Mouse (Mus musculus) thymus, postnatal 10 days (tissue): ENCODE data around the gene Vps35l.

ENCODE experiments used
- DNase-seq, 2 experiments: peaks; one replicate each; pipeline ENCODE4 v3.0.0; 2021; ENCODE audit warnings: low spot score in 2 of 2

Gene Vps35l

GRCm38 (mm10) chr7:118738730-118739129 is 1.3 kb upstream of the Vps35l start:
- no peak for DNase-seq

GRCm38 (mm10) chr7:118740532-118741338 is 709 bp downstream of the Vps35l start:
- peak; percentile 86 to 93 for DNase-seq

- DNase-seq: no peak
Measured at GRCm38 (mm10) chr7:118742278-118742677, 2.3 kb downstream of the Vps35l start.

- no peak for DNase-seq
Measured at GRCm38 (mm10) chr7:118744766-118745165, 4.7 kb downstream of the Vps35l start.

GRCm38 (mm10) chr7:118747891-118748672 is 8.1 kb downstream of the Vps35l start:
- no peak for DNase-seq

- no peak for DNase-seq
Measured at GRCm38 (mm10) chr7:118749706-118750105, 9.7 kb downstream of the Vps35l start.

GRCm38 (mm10) chr7:118751625-118752024 is 11.6 kb downstream of the Vps35l start:
- no peak for DNase-seq

GRCm38 (mm10) chr7:118755756-118756155 is 15.7 kb downstream of the Vps35l start:
- no peak for DNase-seq

GRCm38 (mm10) chr7:118756490-118757265 is 16.7 kb downstream of the Vps35l start:
- DNase-seq: no peak

- DNase-seq: no peak
Measured at GRCm38 (mm10) chr7:118758369-118758768, 18.3 kb downstream of the Vps35l start.

GRCm38 (mm10) chr7:118759372-118759771 is 19.3 kb downstream of the Vps35l start:
- DNase-seq: no peak

- DNase-seq: no peak
Measured at GRCm38 (mm10) chr7:118763939-118764338, 23.9 kb downstream of the Vps35l start.

- DNase-seq: no peak
Measured at GRCm38 (mm10) chr7:118764725-118765124, 24.7 kb downstream of the Vps35l start.

GRCm38 (mm10) chr7:118765604-118766003 is 25.6 kb downstream of the Vps35l start:
- no peak for DNase-seq

GRCm38 (mm10) chr7:118766119-118766833 is 26.2 kb downstream of the Vps35l start:
- DNase-seq: peak; percentile 5 to 55

- DNase-seq: no peak
Measured at GRCm38 (mm10) chr7:118766834-118767224, 26.8 kb downstream of the Vps35l start.

GRCm38 (mm10) chr7:118769208-118769607 is 29.2 kb downstream of the Vps35l start:
- no peak for DNase-seq

- DNase-seq: no peak
Measured at GRCm38 (mm10) chr7:118769655-118770054, 29.6 kb downstream of the Vps35l start.

GRCm38 (mm10) chr7:118773027-118773426 is 33.0 kb downstream of the Vps35l start:
- DNase-seq: no peak

GRCm38 (mm10) chr7:118775991-118776390 is 36.0 kb downstream of the Vps35l start:
- no peak for DNase-seq

- DNase-seq: no peak
Measured at GRCm38 (mm10) chr7:118776491-118776890, 36.5 kb downstream of the Vps35l start.
